Mouse (Mus musculus) myocyte (in vitro differentiated cells): ENCODE measurements around the gene Iqgap2. TPM values are rescaled to one million over a fixed set of nuclear protein-coding genes. Genes with fewer than 3 reads are reported as not detected.

Experiments used
- H3K27me3 ChIP-seq: one replicate; pipeline ENCODE4 v1.6.1; 2011; ENCODE audit not compliant: control insufficient read depth, insufficient read depth, insufficient read length
- H3K36me3 ChIP-seq: one replicate; pipeline ENCODE4 v1.6.1; 2011; ENCODE audit not compliant: control insufficient read depth, insufficient read depth
- H3K4me2 ChIP-seq: one replicate; pipeline ENCODE4 v1.6.1; 2011; ENCODE audit warnings: low read depth, control low read depth
- H3K4me3 ChIP-seq: one replicate; pipeline ENCODE4 v1.5.1; 2011; ENCODE audit warnings: mild to moderate bottlenecking, control low read depth, moderate library complexity
- H3K79me2 ChIP-seq: one replicate; pipeline ENCODE4 v1.6.1; 2011; ENCODE audit not compliant: control insufficient read depth, insufficient read depth
- H3ac ChIP-seq: one replicate; pipeline ENCODE4 v1.6.1; 2011; ENCODE audit not compliant: control insufficient read depth, insufficient read length
- CEBPB ChIP-seq: IDR thresholded peaks from 2 replicates; pipeline ENCODE4 v1.6.1; 2011; ENCODE audit warnings: mild to moderate bottlenecking, moderate library complexity; ENCODE audit not compliant: poor library complexity, insufficient read depth, severe bottlenecking
- E2F4 ChIP-seq: IDR thresholded peaks from one replicate; pipeline ENCODE4 v1.6.1; 2011; ENCODE audit warnings: mild to moderate bottlenecking, control low read depth, moderate library complexity; ENCODE audit not compliant: insufficient read depth
- MAX ChIP-seq: IDR thresholded peaks from one replicate; pipeline ENCODE4 v1.6.1; 2011; ENCODE audit warnings: low read depth, mild to moderate bottlenecking, control low read depth
- MYOD1 ChIP-seq, 3 experiments: IDR thresholded peaks; one replicate each; pipeline ENCODE4 v1.6.1; 2011; ENCODE audit warnings: control low read depth in 2 of 3, low read depth in 2 of 3, mild to moderate bottlenecking in 2 of 3, moderate library complexity in 1 of 3; ENCODE audit not compliant: insufficient read length in 2 of 3, control insufficient read depth in 1 of 3
- MYOG ChIP-seq, 3 experiments: IDR thresholded peaks; one replicate each; pipeline ENCODE4 v1.6.1; 2011; ENCODE audit warnings: control low read depth in 2 of 3, low read depth in 2 of 3, mild to moderate bottlenecking in 2 of 3; ENCODE audit not compliant: insufficient read length in 2 of 3, control insufficient read depth in 1 of 3, insufficient read depth in 1 of 3
- POLR2A ChIP-seq: IDR thresholded peaks from one replicate; pipeline ENCODE4 v1.6.1; 2011; ENCODE audit warnings: low read depth, mild to moderate bottlenecking, control low read depth, moderate library complexity; ENCODE audit not compliant: insufficient read length
- POLR2AphosphoS2 ChIP-seq: IDR thresholded peaks from one replicate; pipeline ENCODE4 v1.6.1; 2011; ENCODE audit warnings: low read depth, control low read depth; ENCODE audit not compliant: insufficient read length
- REST ChIP-seq: IDR thresholded peaks from one replicate; pipeline ENCODE4 v1.6.1; 2011; ENCODE audit warnings: mild to moderate bottlenecking, control low read depth, moderate library complexity; ENCODE audit not compliant: insufficient read depth, insufficient read length
- SRF ChIP-seq: IDR thresholded peaks from one replicate; pipeline ENCODE4 v1.6.1; 2011; ENCODE audit warnings: low read depth; ENCODE audit not compliant: control insufficient read depth, insufficient read length
- TCF12 ChIP-seq: IDR thresholded peaks from one replicate; pipeline ENCODE4 v1.6.1; 2011; ENCODE audit warnings: mild to moderate bottlenecking, control low read depth; ENCODE audit not compliant: poor library complexity, insufficient read depth, severe bottlenecking
- TCF3 ChIP-seq: IDR thresholded peaks from one replicate; pipeline ENCODE4 v1.6.1; 2011; ENCODE audit warnings: low read depth, control low read depth; ENCODE audit not compliant: insufficient read length
- USF1 ChIP-seq: IDR thresholded peaks from one replicate; pipeline ENCODE4 v1.6.1; 2011; ENCODE audit warnings: low read depth, mild to moderate bottlenecking, control low read depth, moderate library complexity
- polyA plus RNA-seq: library from polyadenylated mRNA; unstranded; fragments of >200 nt; fragmentation: generic; extraction: Trizol; gene quantifications from one replicate; pipeline ENCODE4 v1.2.1, GENCODE M21; 2012; ENCODE audit warnings: missing spikeins

Gene Iqgap2
- polyA plus RNA-seq, 1 experiment = 0.02 TPM

- Histone ChIP-seq H3K36me3 (no peaks in the 10 kb centered on the region), H3ac (no peak overlapping the region), H3K27me3 (no peaks in the 10 kb centered on the region), H3K79me2 (no peaks in the 10 kb centered on the region), H3K4me3 (no peak overlapping the region), H3K4me2 (no peak overlapping the region)
- TF ChIP-seq TCF12 = no peak
- no peak for TF ChIP-seq E2F4
- no peak for TF ChIP-seq POLR2AphosphoS2
- no peak for TF ChIP-seq MYOD1 (IDR thresholded peaks at IDR 0.05; ENCODE audit: control insufficient read depth in 1 of 3, insufficient read length in 2 of 3, low read depth in 2 of 3)
- TF ChIP-seq SRF = no peak
- TF ChIP-seq TCF3 = no peak
- no peak for TF ChIP-seq POLR2A
- no peak for TF ChIP-seq CEBPB
- no peak for TF ChIP-seq MAX
These were observed 84.5 kb downstream of the Iqgap2 start for GRCm38 (mm10) chr13:95807106-95807750.

DNA sequence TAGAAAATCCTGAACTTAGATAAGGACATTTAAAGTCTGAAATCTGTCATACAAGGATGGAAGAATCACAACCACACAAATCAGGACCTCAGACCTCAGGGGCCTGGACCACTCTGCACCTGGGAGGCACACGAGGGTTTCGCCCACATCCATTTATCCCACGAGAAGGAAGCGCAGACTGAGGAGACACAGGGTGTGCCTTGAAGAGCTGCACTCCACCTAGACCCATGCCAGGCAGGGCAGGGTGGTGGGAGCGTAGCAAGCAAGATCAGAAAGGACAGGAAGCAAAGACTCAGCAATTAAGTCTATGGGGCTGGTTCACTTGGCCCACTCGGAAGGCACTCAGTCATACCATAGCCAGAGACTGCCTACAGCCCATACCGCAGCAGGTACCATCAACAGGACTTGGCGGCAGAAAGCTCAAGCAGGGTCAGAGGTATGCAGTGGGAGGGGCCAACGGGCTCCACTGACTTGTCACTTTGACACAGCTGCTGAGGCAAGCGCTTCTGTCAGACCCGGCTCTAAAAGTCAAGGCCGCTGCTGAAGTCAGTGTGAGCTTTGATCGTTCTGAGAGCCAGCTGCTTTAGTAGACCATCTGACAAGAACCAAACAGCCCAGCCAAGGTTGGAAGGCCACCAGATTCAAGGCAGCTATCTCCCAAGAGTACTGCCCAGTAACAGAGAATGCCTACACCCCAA lies 86.1 kb downstream of the Iqgap2 start:
- no peaks in the 10 kb centered on the region for H3K79me2 ChIP-seq

DNA sequence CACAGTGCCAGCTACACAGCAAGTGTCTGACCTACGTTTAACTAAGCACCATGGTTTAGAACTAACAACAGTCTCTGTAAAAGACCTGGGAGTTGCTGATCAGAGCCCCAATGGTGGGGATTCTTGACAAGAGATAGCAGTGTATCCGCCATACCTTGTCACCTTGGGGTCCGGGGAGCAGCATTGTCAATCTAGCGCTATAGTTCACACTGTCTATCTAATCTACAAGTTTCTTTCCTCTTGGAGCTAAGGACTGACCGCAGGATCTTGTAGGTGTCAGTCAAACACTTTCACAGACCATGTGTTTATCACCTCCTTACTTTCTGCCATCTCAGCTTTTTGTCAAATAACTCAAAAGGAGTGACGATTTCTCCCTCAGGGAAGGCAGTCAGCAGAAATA lies 87.6 kb downstream of the Iqgap2 start:
- no peak overlapping the region for H3ac ChIP-seq
- no peak overlapping the region for H3K4me2 ChIP-seq
- no peaks in the 10 kb centered on the region for H3K36me3 ChIP-seq
- TF ChIP-seq MYOG (IDR thresholded peaks at IDR 0.05; ENCODE audit: control insufficient read depth in 1 of 3, insufficient read depth in 1 of 3, insufficient read length in 2 of 3, low read depth in 2 of 3) (no peak), MYOD1 (IDR thresholded peaks at IDR 0.05; ENCODE audit: control insufficient read depth in 1 of 3, insufficient read length in 2 of 3, low read depth in 2 of 3) (no peak), REST (no peak), POLR2A (no peak), SRF (no peak), TCF12 (no peak), MAX (no peak), POLR2AphosphoS2 (no peak), TCF3 (no peak), CEBPB (no peak), E2F4 (no peak), USF1 (no peak)
- no peaks in the 10 kb centered on the region for H3K79me2 ChIP-seq
- no peak overlapping the region for H3K4me3 ChIP-seq
- no peaks in the 10 kb centered on the region for H3K27me3 ChIP-seq

More for the DNA sequence above, 86.1 kb downstream of the Iqgap2 start:
- TF ChIP-seq REST (no peak), MYOG (IDR thresholded peaks at IDR 0.05; ENCODE audit: control insufficient read depth in 1 of 3, insufficient read depth in 1 of 3, insufficient read length in 2 of 3, low read depth in 2 of 3) (no peak), SRF (no peak), TCF3 (no peak), MAX (no peak), POLR2AphosphoS2 (no peak), TCF12 (no peak), E2F4 (no peak), POLR2A (no peak), USF1 (no peak), CEBPB (no peak), MYOD1 (IDR thresholded peaks at IDR 0.05; ENCODE audit: control insufficient read depth in 1 of 3, insufficient read length in 2 of 3, low read depth in 2 of 3) (no peak)
- no peak overlapping the region for H3K4me3 ChIP-seq
- H3K27me3 ChIP-seq = no peaks in the 10 kb centered on the region
- H3K4me2 ChIP-seq = no peak overlapping the region
- no peak overlapping the region for H3ac ChIP-seq
- no peaks in the 10 kb centered on the region for H3K36me3 ChIP-seq

GRCm38 (mm10) chr13:95800925-95801324 lies 90.8 kb downstream of the Iqgap2 start:
- H3K36me3 ChIP-seq = no peaks in the 10 kb centered on the region
- H3K79me2 ChIP-seq = no peaks in the 10 kb centered on the region
- no peak overlapping the region for H3K4me2 ChIP-seq
- H3K27me3 ChIP-seq = no peaks in the 10 kb centered on the region
- H3ac ChIP-seq = no peak overlapping the region
- H3K4me3 ChIP-seq = no peak overlapping the region
- TF ChIP-seq TCF12 = no peak
- no peak for TF ChIP-seq MAX
- no peak for TF ChIP-seq CEBPB
- TF ChIP-seq SRF = no peak
- TF ChIP-seq REST = no peak
- no peak for TF ChIP-seq TCF3
- no peak for TF ChIP-seq POLR2AphosphoS2
- no peak for TF ChIP-seq MYOD1 (IDR thresholded peaks at IDR 0.05; ENCODE audit: control insufficient read depth in 1 of 3, insufficient read length in 2 of 3, low read depth in 2 of 3)
- TF ChIP-seq USF1 = no peak
- TF ChIP-seq E2F4 = no peak
- TF ChIP-seq MYOG (IDR thresholded peaks at IDR 0.05; ENCODE audit: control insufficient read depth in 1 of 3, insufficient read depth in 1 of 3, insufficient read length in 2 of 3, low read depth in 2 of 3) = no peak

DNA sequence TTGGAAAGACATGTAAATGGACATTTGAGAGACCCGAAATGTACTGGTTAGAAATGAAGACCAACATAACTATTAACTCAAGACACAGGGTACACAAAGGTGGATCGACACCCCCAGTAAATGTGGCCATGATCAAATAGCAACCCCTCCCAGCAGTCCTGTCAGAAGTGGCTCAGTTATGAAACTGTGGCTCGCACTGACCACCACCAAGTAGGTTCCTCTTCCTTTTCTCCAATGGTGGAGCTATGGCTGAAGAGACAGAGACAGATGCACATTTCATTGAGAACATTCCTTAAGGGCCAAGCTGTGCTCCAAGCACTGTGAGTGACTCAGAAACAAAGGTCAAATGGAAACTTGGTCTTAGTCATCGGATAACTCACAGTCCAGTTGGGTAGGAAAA lies 92.4 kb downstream of the Iqgap2 start:
- no peak overlapping the region for H3K4me3 ChIP-seq
- H3K79me2 ChIP-seq = no peaks in the 10 kb centered on the region
- H3K4me2 ChIP-seq = no peak overlapping the region
- TF ChIP-seq SRF (no peak), MYOD1 (IDR thresholded peaks at IDR 0.05; ENCODE audit: control insufficient read depth in 1 of 3, insufficient read length in 2 of 3, low read depth in 2 of 3) (no peak), POLR2A (no peak), CEBPB (no peak), MAX (no peak), REST (no peak), MYOG (IDR thresholded peaks at IDR 0.05; ENCODE audit: control insufficient read depth in 1 of 3, insufficient read depth in 1 of 3, insufficient read length in 2 of 3, low read depth in 2 of 3) (no peak), TCF3 (no peak), E2F4 (no peak), POLR2AphosphoS2 (no peak), USF1 (no peak), TCF12 (no peak)
- no peaks in the 10 kb centered on the region for H3K27me3 ChIP-seq
- H3ac ChIP-seq = no peak overlapping the region
- no peaks in the 10 kb centered on the region for H3K36me3 ChIP-seq
